Mouse (Mus musculus) naive thymus-derived CD4-positive, alpha-beta T cell, adult 5 months (primary cell): Measurements from ENCODE around the gene Rbks. TPM values are rescaled to one million over a fixed set of nuclear protein-coding genes. Genes with fewer than 3 reads are reported as not detected.

Experiments used
- polyA plus RNA-seq: library from polyadenylated mRNA; unstranded; fragments of 100-300 nt; shearing (Covaris generic); gene quantifications from one replicate; pipeline ENCODE4 v1.2.1, GENCODE M21; 2017

The Rbks gene
- 10.9 TPM for polyA plus RNA-seq

DNA sequence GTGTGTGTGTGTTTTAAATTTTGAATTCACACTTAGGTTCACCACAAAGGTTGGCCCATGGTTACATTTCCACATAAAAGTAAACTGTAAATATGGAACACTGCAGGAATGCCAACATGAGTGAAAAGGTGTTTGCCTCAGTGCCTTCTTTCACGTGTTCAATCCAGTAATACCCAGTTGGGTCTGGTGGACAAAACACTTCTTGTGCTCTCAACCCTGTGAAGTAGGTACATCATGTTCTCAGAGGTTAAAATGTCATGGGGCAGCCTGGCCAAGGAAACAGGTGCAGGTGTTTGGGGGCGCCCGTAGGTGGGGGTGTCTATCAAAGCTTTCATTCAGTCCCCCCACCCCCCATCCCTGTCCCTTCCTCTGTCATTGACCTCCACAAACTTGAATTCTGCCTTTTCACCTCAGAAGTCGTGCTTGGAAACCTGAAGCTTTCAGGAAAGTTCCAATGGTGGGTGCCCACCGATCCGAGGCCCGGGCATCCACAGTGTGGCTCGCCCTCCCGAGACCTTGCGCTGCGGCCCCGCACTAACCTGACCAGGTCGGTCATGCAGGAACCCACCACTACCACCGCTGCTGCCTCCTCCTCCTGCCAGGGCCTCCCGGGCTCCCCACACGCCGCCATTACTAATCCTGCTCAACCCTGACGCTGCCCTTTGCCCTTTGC is at the start of gene Rbks:
TSS of gene Rbks (minus strand) at position 657 of the 673 bp plus-strand sequence.

DNA sequence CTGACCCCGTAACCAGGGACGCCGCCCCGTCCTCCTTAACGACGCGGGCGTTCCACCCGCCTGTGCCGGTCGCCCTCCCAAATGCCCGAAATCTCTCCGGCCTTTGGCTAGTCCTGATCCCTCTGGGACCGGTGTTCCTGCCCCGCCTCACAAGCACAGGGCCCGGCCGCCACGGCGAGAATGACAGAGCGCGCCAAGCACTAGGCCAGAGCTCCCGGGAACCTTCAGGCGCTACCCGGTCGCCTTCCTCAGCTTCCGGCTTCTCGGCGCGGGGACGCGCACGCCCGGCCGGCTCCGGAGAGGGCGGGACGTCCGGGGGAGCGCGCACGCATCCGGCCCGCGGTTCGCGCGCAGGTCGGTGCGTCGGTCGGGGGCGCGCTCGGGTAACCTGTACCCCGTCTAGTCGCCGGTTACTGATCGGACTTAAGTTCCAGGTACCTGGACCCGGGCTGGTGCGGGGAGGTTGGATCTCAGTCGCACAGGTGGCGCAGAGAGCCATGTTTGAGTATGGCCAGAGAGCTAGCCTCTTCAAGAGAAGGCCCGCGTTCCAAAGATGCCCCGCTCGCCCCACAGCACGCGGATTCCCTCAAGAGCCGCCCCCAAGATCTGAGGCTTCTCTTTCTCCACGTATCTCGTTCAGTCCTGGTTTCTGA is 343 bp upstream of the Rbks start, which contains the start of gene Babam2:
TSS of gene Babam2 (plus strand) at position 41 of the 653 bp plus-strand sequence.

DNA sequence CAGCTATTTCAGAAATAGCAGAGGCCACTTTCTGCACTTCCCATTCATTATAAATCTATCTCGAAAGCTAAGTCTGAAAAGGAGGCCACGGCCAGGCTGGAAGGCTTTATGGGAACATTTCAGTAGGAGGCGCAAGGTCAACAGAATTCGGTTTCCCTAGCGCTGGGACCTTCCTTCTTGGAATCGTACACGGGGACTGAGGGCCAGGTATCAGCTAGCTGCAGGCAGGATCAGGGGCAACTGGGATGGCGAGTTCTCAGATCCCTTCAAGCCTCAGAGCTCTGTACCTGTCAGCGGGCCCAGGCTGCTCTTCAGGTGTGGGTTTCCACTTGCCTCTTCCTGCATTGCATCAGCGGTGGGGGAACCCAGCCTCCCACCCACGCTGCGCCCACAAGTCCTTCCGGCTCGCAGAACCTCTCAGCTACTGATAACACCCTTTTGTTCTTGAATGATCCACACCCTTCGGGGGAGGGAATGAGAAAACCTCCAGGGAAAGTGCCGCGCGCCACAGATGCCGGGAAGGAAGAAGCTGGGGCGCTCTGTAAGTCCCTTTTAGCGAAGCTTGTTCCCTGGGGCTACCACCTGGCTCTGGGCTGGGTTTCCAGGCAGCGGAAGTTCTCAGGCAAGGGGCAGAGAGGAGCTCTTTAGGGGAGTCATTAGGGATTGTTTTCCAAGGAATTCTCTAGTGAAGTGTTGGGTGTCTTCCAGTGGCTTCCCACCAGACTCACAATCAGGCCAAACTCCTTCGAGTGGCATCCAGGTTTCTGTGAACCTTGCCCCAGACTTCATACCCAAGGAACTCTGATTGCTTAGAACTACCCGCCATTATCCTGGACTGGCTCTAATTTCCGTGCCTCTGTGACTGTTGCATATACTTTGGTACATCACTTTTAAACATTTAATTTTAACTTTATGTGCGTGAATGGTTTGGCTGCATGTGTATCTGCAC is 100.7 kb downstream of the Rbks start, which contains the start of gene Mrpl33:
TSS of gene Mrpl33 (plus strand) at position 455 of the 949 bp plus-strand sequence.

Other genes with a start within 250 kb of the Rbks start
- gene Zfp512, start 245.2 kb downstream of the Rbks start, polyA plus RNA-seq, result 42.7 TPM
- not detected for gene 4930548H24Rik, start 211.9 kb downstream of the Rbks start, polyA plus RNA-seq
- gene Gpn1, start 202.9 kb downstream of the Rbks start, polyA plus RNA-seq, result 43.6 TPM
- gene Slc4a1ap, start 170.6 kb downstream of the Rbks start, polyA plus RNA-seq, result 73.2 TPM
- 23.2 TPM for gene Supt7l, start 169.8 kb downstream of the Rbks start, polyA plus RNA-seq
- 131 TPM for gene Mrpl33, start 100.7 kb downstream of the Rbks start, polyA plus RNA-seq
- 46.7 TPM for gene Babam2, start 57 bp upstream of the Rbks start, polyA plus RNA-seq